Mouse (Mus musculus) macrophage (primary cell): ENCODE data around the gene Arr3. TPM values are rescaled to one million over a fixed set of nuclear protein-coding genes. Genes with fewer than 3 reads are reported as not detected.

Experiments used
- H3K27ac ChIP-seq: fragments of 350-480 bp; formaldehyde crosslinking; 2 replicates; pipeline ENCODE4 v1.9.0; 2021
- H3K36me3 ChIP-seq: fragments of 350-480 bp; formaldehyde crosslinking; 2 replicates; pipeline ENCODE4 v1.9.0; 2021; ENCODE audit errors: inconsistent target
- H3K4me3 ChIP-seq: fragments of 350-480 bp; formaldehyde crosslinking; 2 replicates; pipeline ENCODE4 v1.9.0; 2021; ENCODE audit errors: inconsistent target
- H3K79me2 ChIP-seq: fragments of 350-480 bp; formaldehyde crosslinking; 2 replicates; pipeline ENCODE4 v1.9.0; 2021; ENCODE audit errors: inconsistent target
- WGBS: methylation state at CpG from one replicate; pipeline ENCODE4 v1.1.7; 2026; ENCODE audit warnings: inconsistent platforms; ENCODE audit not compliant: missing documents; 5-methylcytosine and 5-hydroxymethylcytosine counted together
- polyA plus RNA-seq: library from polyadenylated mRNA; stranded (reverse); fragments of 250-400 nt; gene quantifications from 3 replicates; pipeline ENCODE4 v1.2.4, GENCODE M21; 2018; ENCODE audit warnings: inconsistent platforms
- total RNA-seq, 78 experiments: library from RNA; depleted of rRNA; stranded (reverse); fragments of 250-400 nt; gene quantifications; 1 replicate in 9 of 78; 2 replicates in 24 of 78; 3 replicates in 43 of 78; 4 replicates in 2 of 78; pipeline ENCODE4 v1.2.4; 2018; ENCODE audit warnings: inconsistent platforms in 56 of 78

Arr3 gene
- total RNA-seq (2018; cell fraction: chromatin; rRNA removed) = not detected
- total RNA-seq (2018; cell fraction: cytosol; rRNA removed) = not detected
- total RNA-seq (2018; cell fraction: nucleus; rRNA removed) = not detected
- polyA plus RNA-seq = not detected in 3 replicates

DNA sequence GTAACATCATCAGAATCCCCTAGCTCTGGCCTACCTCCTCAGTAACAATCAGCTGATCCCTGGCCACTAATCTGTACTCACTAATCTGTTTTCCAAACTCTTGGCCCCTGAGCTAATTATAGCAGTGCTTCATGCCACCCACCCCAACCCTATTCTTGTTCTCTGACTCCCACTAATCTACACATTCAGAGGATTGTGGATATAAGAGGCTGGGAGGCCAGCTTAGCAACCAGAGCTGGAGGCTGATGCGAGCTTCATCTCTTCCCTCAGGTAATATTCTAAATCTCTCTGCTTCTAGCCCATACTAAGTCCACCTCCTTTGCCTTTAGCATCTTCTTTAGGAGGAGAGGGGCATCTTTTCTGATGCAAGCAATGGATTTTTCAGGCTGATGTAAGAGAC is at the start of gene Arr3:
Gene Arr3 (plus strand): TSS at position 184 of the 400 bp plus-strand sequence.
- WGBS = 100% methylated on average over 1 of the region's 1 CpGs
- H3K79me2 ChIP-seq = no peaks in the 10 kb centered on the region
- H3K27ac ChIP-seq = no peak within 1 kb of the TSS
- no peaks in the 10 kb centered on the region for H3K36me3 ChIP-seq
- H3K4me3 ChIP-seq = no peak within 1 kb of the TSS

DNA sequence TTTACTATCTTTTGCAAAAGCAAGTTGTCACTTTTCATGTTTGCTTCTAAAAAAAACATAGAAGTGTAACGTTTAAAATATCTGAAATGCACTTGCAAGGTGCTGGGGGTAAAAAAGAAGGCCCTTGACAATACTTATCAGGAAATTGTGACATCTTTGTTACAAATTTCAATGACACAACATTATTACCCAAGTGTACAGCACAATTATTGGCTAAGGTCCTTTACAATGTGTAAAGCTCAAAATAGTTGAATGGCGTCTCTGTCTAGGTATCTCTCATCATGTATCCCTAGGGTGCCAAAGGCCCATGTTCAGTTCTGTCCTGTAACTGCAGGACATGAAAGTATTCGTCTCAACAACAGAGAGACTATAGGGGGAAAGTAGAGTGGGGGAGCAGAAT is 49.3 kb upstream of the Arr3 start:
- WGBS = 81% methylated on average over 2 of the region's 3 CpGs
- no peak overlapping the region for H3K27ac ChIP-seq
- no peaks in the 10 kb centered on the region for H3K36me3 ChIP-seq
- no peaks in the 10 kb centered on the region for H3K79me2 ChIP-seq
- H3K4me3 ChIP-seq = no peak overlapping the region

GRCm38 (mm10) chrX:100565696-100566095 is 39.6 kb upstream of the Arr3 start:
- no peaks in the 10 kb centered on the region for H3K36me3 ChIP-seq
- no peak overlapping the region for H3K4me3 ChIP-seq
- no peaks in the 10 kb centered on the region for H3K79me2 ChIP-seq
- no peak overlapping the region for H3K27ac ChIP-seq
- WGBS = 95% methylated on average over 3 of the region's 3 CpGs

DNA sequence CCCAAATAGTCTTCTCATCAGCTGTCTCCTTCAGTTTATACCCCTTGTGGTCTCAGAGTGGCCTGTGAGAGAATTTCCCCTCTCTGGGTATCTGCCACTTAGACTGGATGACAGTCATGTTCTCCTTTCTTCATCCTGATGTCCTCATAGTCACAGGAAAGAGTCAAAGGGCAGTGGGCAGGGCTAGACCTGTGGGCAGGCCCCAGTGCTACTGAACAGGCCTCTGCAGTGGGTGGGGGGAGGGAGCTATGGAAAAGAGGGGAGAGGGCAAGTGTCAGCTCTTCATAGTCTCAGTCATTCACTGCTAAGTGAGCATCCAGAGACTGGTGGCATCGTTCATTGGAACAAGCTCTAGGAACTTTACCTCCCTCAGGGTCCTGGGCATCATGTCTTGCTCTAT is 33.3 kb upstream of the Arr3 start, which contains the start of gene Awat1:
Gene Awat1 (plus strand): TSS at position 301 of the 400 bp plus-strand sequence.
- no peaks in the 10 kb centered on the region for H3K36me3 ChIP-seq
- no peak within 1 kb of the TSS for H3K4me3 ChIP-seq
- H3K27ac ChIP-seq = no peak within 1 kb of the TSS
- 92% methylated on average over 1 of the region's 1 CpGs for WGBS
- H3K79me2 ChIP-seq = no peaks in the 10 kb centered on the region

- H3K4me3 ChIP-seq = no peak within 1 kb of the TSS
- H3K79me2 ChIP-seq = no peaks in the 10 kb centered on the region
- 79% methylated on average over 4 of the region's 4 CpGs for WGBS
- no peak within 1 kb of the TSS for H3K27ac ChIP-seq
- H3K36me3 ChIP-seq = no peaks in the 10 kb centered on the region
Measured at GRCm38 (mm10) chrX:100594791-100595190, 10.5 kb upstream of the Arr3 start, which contains the start of gene P2ry4. Gene P2ry4 (minus strand): TSS chrX:100594869.

- Histone ChIP-seq H3K4me3 (no peak overlapping the region), H3K36me3 (no peaks in the 10 kb centered on the region), H3K27ac (no peak overlapping the region), H3K79me2 (no peaks in the 10 kb centered on the region)
- WGBS = 46% methylated on average over 5 of the region's 5 CpGs
Measured at GRCm38 (mm10) chrX:100597439-100597838, 7.9 kb upstream of the Arr3 start.

DNA sequence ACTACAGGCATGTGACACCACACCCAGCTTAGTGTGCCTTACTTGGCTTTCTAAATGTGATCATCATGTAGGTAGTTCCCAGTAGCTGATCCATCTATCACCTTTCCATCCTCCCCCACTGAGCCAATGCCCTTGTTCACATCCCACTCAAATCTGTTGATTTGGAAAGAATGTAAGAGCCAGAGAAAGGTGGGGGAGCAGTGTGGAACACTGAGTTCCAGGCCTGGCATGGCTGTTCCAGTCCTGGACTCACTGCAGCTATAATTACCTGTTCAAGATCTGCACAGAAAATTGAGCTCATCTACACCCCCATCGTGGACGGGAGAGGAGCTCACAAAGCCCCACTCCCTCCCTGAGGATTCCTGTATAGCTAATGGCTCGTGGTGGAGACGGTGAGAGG is 5.5 kb upstream of the Arr3 start:
- Histone ChIP-seq H3K36me3 (no peaks in the 10 kb centered on the region), H3K4me3 (no peak overlapping the region), H3K79me2 (no peaks in the 10 kb centered on the region), H3K27ac (peak overlapping the region; percentile 15; the same call in 1 of the 2 replicates)
- WGBS = 96% methylated on average over 4 of the region's 4 CpGs

- Histone ChIP-seq H3K36me3 (no peaks in the 10 kb centered on the region), H3K79me2 (no peaks in the 10 kb centered on the region), H3K27ac (no peak overlapping the region), H3K4me3 (no peak overlapping the region)
- 74% methylated on average over 3 of the region's 3 CpGs for WGBS
Measured at GRCm38 (mm10) chrX:100618488-100618887, 13.2 kb downstream of the Arr3 start.

DNA sequence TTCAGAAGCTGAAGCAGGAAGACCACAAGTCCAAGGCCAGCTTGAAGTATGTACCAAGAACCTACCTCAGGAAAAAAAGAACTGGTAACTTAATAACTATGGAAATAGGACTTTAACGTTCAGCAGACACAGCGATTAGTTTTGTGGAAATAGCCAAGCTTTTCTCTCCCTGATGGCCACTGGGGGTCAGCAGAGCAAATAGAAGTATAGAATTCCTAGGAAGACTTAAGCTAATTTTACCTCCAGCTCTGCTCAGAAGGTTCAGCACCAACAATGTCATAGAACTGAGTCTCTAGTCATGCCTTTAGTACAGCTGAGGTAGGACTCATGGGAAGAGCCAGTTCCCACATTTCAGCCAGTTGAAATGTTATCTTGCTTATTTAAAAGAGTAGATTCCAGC is 16.1 kb downstream of the Arr3 start:
- peaks cover 4% of the 10 kb centered on the region; the same call in 1 of the 2 replicates for H3K79me2 ChIP-seq
- 76% methylated on average over 2 of the region's 2 CpGs for WGBS

DNA sequence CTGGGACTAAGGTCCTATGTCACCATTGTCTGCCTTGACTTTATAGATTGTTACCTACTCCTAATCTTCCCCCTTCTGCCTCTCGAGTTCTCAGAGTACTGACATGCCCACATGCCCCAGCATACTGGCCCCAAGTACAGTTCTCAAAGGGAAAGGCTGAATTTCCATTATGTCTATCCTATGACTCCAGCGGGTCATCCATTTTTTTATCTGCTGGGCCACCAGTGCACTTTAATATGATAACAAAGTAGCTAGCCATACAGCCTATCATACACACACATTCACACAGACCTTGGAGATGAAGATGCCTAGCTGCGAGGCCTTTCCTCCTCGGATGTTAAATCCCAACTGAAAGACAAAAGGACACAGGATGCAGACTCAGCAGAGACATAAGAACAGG is 18.9 kb downstream of the Arr3 start:
- no peak overlapping the region for H3K4me3 ChIP-seq
- H3K79me2 ChIP-seq = peaks cover 33% of the 10 kb centered on the region
- 95% methylated on average over 4 of the region's 4 CpGs for WGBS
- H3K27ac ChIP-seq = no peak overlapping the region
- no peaks in the 10 kb centered on the region for H3K36me3 ChIP-seq

More for the DNA sequence above, 16.1 kb downstream of the Arr3 start:
- Histone ChIP-seq H3K27ac (no peak overlapping the region), H3K36me3 (no peaks in the 10 kb centered on the region), H3K4me3 (no peak overlapping the region)

GRCm38 (mm10) chrX:100625146-100625545 is 19.8 kb downstream of the Arr3 start:
- WGBS = 27% methylated on average over 6 of the region's 7 CpGs

DNA sequence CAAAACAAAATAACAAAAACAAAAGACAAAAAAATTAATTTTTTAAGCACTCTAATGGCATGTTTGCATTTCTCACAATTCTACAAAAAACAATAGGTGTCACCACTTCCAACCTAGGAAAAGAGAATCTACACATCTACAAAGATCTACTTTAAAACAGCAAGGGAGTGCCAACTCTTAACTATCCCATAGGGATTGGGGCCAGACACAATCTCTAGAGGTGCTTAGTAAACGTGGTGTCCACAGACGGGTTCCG is 20.2 kb downstream of the Arr3 start, which contains the start of gene Kif4:
Gene Kif4 (plus strand): TSS at position 192 of the 256 bp plus-strand sequence.
- Histone ChIP-seq H3K79me2 (peaks cover 45% of the 10 kb centered on the region), H3K36me3 (no peaks in the 10 kb centered on the region), H3K4me3 (peak within 1 kb of the TSS; percentile 82), H3K27ac (peak within 1 kb of the TSS; percentile 80)
- WGBS = 14% methylated on average over 3 of the region's 3 CpGs

More at GRCm38 (mm10) chrX:100625146-100625545, 19.8 kb downstream of the Arr3 start:
- H3K27ac ChIP-seq = peak overlapping the region; percentile 80
- no peaks in the 10 kb centered on the region for H3K36me3 ChIP-seq
- H3K4me3 ChIP-seq = peak overlapping the region; percentile 82
- H3K79me2 ChIP-seq = peaks cover 42% of the 10 kb centered on the region

- H3K36me3 ChIP-seq = no peaks in the 10 kb centered on the region
- H3K79me2 ChIP-seq = peaks cover 48% of the 10 kb centered on the region
- WGBS = 21% methylated on average over 54 of the region's 62 CpGs
- H3K27ac ChIP-seq = peak within 1 kb of the TSS; percentile 80
- peak within 1 kb of the TSS; percentile 82 for H3K4me3 ChIP-seq
Measured at GRCm38 (mm10) chrX:100625802-100626793, 20.8 kb downstream of the Arr3 start, which contains the start of gene Pdzd11. Gene Pdzd11 (minus strand): TSS chrX:100626568.

DNA sequence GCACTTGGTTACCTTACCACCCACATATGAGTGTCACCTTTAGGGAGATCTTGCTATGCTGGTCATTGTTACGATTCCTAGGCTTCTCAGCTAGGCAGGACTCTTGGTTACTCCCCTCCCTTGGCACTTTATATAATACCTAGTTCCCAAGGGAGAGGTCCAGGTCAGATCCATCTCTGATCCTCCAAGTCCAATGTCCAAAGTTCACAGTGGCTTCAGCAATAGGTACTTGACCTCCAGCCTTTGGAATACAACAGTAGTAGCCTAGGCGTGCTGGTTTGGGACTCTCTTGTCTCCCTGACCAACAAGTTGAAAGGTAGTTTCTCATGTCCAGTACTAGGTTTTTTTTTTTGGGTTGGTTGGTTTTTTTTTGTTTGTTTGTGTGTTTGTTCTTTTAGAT is 23.8 kb downstream of the Arr3 start:
- H3K27ac ChIP-seq = no peak overlapping the region
- H3K79me2 ChIP-seq = peaks cover 60% of the 10 kb centered on the region
- no peak overlapping the region for H3K4me3 ChIP-seq
- 100% methylated on average over 1 of the region's 2 CpGs for WGBS
- no peaks in the 10 kb centered on the region for H3K36me3 ChIP-seq

DNA sequence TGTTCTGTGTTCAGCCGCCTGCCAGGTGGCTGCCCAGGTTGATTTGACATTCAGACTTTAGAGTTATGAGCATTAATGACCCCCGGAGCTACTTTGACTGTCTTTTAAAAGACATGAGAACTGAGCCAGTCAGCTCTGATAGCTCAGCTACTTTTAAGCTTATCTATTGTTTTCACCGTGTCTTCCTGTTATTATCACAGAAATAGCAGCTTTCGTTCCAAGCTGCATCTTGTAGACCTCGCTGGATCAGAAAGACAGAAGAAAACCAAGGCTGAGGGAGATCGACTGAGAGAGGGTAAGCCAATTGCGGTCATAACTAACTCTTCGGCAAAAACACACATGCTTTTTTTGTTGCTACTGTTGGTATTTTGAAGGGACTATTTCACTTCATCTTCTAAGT is 33.2 kb downstream of the Arr3 start:
- no peak overlapping the region for H3K27ac ChIP-seq
- no peaks in the 10 kb centered on the region for H3K36me3 ChIP-seq
- no peaks in the 10 kb centered on the region for H3K79me2 ChIP-seq
- H3K4me3 ChIP-seq = no peak overlapping the region
- WGBS = 93% methylated on average over 8 of the region's 8 CpGs
